Mouse (Mus musculus) neural tube, embryonic 14.5 days (tissue): ENCODE data around the gene Gm37240. TPM values are rescaled to one million over a fixed set of nuclear protein-coding genes. Genes with fewer than 3 reads are reported as not detected.

ENCODE experiments used
- ATAC-seq: fragments of 200-750 bp; cut with Nextera tagmentation; 2 replicates; pipeline ENCODE4 v1.8.0; 2017; ENCODE audit warnings: low read depth, mild to moderate bottlenecking, moderate TSS enrichment, moderate library complexity
- H3K27ac ChIP-seq: fragments of 300-500 bp; sonication (generic); 2 replicates; pipeline ENCODE4 v1.5.1; 2014; ENCODE audit warnings: low read depth, mild to moderate bottlenecking, control low read depth, low read length, moderate library complexity, mixed read lengths
- H3K27me3 ChIP-seq: fragments of 300-500 bp; sonication (generic); 2 replicates; pipeline ENCODE4 v1.6.1; 2014; ENCODE audit warnings: low read length; ENCODE audit not compliant: control insufficient read depth, insufficient read depth
- H3K36me3 ChIP-seq: fragments of 300-500 bp; sonication (generic); 2 replicates; pipeline ENCODE4 v1.6.1; 2014; ENCODE audit warnings: low read length, mixed read lengths; ENCODE audit not compliant: control insufficient read depth, insufficient read depth
- H3K4me1 ChIP-seq: fragments of 300-500 bp; sonication (generic); 2 replicates; pipeline ENCODE4 v1.6.1; 2014; ENCODE audit warnings: low read length; ENCODE audit not compliant: control insufficient read depth, insufficient read depth
- H3K4me2 ChIP-seq: fragments of 300-500 bp; sonication (generic); 2 replicates; pipeline ENCODE4 v1.6.1; 2014; ENCODE audit warnings: mild to moderate bottlenecking, low read depth, low read length, control low read depth
- H3K4me3 ChIP-seq: fragments of 300-500 bp; sonication (generic); 2 replicates; pipeline ENCODE4 v1.5.1; 2014; ENCODE audit warnings: low read depth, low read length, control low read depth, mixed read lengths
- H3K9ac ChIP-seq: fragments of 300-500 bp; sonication (generic); replicated peaks from 2 replicates; pipeline ENCODE4 v1.6.1; 2014; ENCODE audit warnings: low read depth, mild to moderate bottlenecking, control low read depth, low read length, mixed read lengths
- H3K9me3 ChIP-seq: fragments of 300-500 bp; sonication (generic); 2 replicates; pipeline ENCODE4 v1.6.1; 2016; ENCODE audit warnings: low read length; ENCODE audit not compliant: control insufficient read depth
- WGBS: fragments of 180-500 bp; shearing (Covaris S2); extraction: QIAGEN DNeasy Blood & Tissue Kit; methylation state at CpG from one replicate; pipeline ENCODE4 v1.1.7; 2014; 5-methylcytosine and 5-hydroxymethylcytosine counted together
- polyA plus RNA-seq: library from polyadenylated mRNA; unstranded; fragments of >200 nt; fragmentation: Nextera tagmentation; extraction: Ambion mirVana; gene quantifications from 2 replicates; pipeline ENCODE4 v1.2.1, GENCODE M21; 2014

The Gm37240 gene
- polyA plus RNA-seq, 1 experiment from 2014 or later = not detected

DNA sequence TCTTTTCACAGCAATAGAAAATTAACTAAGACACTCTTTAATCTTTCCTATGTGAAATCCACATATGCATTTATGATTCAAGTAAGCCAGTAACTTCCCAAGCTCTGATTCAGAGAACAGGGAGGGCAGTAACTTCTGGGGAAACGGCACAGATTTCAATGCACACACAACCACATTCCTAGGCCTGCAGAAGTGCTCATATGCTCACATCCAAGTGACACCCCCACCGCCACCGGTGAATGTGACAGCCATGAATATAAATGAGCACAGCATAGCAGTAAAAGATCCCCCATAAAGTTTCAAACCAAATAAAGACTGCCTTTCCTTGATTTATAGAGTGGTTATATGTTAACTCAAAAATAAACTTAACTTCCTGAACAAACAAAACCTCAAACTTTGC is 641.2 kb downstream of the Gm37240 start:
- 73% methylated on average over 3 of the region's 3 CpGs for WGBS
- no peaks in the 10 kb centered on the region for H3K36me3 ChIP-seq
- H3K9ac ChIP-seq = no peak overlapping the region
- H3K4me3 ChIP-seq = no peak overlapping the region
- H3K4me2 ChIP-seq = no peak overlapping the region
- H3K9me3 ChIP-seq = no peaks in the 10 kb centered on the region
- H3K27me3 ChIP-seq = no peaks in the 10 kb centered on the region
- H3K4me1 ChIP-seq = no peaks in the 10 kb centered on the region
- no peak for ATAC-seq
- H3K27ac ChIP-seq = no peak overlapping the region

DNA sequence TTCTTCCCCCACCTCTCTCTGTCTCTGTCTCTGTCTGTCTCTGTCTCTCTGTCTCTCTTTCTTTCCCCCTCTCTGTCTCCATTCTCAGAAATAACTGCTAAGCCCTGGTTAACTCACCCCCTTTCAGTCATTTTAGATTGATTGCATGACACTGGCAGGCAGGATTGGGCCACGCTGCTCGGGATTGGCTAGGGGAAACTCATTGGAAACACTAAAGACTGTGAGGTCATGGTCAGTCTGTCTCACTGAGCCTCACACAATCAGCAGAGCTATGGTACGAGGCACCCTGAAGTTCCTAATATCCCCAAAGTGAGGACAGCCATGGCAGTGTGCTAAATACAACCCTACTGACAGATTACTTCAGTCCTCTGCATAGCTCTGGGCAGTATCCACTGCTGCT is 650.8 kb downstream of the Gm37240 start:
- Histone ChIP-seq H3K9ac (no peak overlapping the region), H3K4me1 (no peaks in the 10 kb centered on the region), H3K9me3 (no peaks in the 10 kb centered on the region), H3K4me3 (no peak overlapping the region), H3K4me2 (no peak overlapping the region), H3K27ac (no peak overlapping the region), H3K36me3 (no peaks in the 10 kb centered on the region), H3K27me3 (no peaks in the 10 kb centered on the region)
- 49% methylated on average over 3 of the region's 3 CpGs for WGBS
- ATAC-seq = no peak

DNA sequence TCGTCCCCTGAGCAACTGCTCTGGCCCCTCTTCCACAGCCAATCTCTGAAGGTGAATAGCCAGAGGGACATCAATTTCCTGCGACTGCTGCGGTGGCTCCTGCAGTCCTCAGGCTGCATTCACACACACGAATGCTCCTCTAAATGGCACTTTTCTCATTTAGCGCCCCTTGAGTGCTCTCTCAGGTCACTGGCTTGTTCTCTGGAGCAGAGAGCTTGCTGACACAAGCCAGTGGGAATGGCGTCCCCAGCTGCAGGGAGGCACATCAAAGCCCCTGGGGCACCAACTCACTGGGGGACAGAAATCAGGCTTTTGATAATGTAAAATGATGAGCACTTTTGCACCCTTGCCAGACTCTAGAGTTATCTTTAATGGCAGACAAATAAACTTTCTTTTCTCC is 654.5 kb downstream of the Gm37240 start:
- Histone ChIP-seq H3K27me3 (no peaks in the 10 kb centered on the region), H3K36me3 (no peaks in the 10 kb centered on the region), H3K9ac (no peak overlapping the region), H3K4me1 (no peaks in the 10 kb centered on the region), H3K4me3 (no peak overlapping the region), H3K4me2 (no peak overlapping the region), H3K9me3 (no peaks in the 10 kb centered on the region), H3K27ac (no peak overlapping the region)
- 24% methylated on average over 6 of the region's 6 CpGs for WGBS
- ATAC-seq = no peak

DNA sequence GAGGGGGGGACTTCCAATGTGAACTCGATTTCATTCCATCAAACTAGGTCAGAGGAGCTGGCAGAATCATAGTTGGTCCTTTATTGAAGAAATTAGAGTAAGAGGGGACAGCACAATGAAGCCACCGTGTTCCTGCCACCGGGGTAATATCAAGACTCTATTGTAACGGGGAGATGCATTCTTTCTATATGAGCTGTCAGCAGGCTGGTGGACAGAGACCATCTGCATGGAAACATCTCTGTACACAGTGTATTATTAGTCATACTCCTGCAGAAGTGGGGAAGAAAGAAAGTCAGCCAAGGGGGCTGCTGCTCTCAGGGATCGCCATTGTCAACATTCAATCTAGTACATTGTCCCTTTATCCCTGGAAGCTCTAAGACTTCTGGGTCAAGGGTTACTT is 665.3 kb downstream of the Gm37240 start:
- H3K9me3 ChIP-seq = no peaks in the 10 kb centered on the region
- H3K27ac ChIP-seq = no peak overlapping the region
- no peak overlapping the region for H3K9ac ChIP-seq
- H3K4me2 ChIP-seq = no peak overlapping the region
- no peaks in the 10 kb centered on the region for H3K27me3 ChIP-seq
- no peaks in the 10 kb centered on the region for H3K4me1 ChIP-seq
- ATAC-seq = no peak
- no peak overlapping the region for H3K4me3 ChIP-seq
- H3K36me3 ChIP-seq = no peaks in the 10 kb centered on the region
- whole genome bisulfite sequencing = 88% methylated on average over 5 of the region's 5 CpGs

DNA sequence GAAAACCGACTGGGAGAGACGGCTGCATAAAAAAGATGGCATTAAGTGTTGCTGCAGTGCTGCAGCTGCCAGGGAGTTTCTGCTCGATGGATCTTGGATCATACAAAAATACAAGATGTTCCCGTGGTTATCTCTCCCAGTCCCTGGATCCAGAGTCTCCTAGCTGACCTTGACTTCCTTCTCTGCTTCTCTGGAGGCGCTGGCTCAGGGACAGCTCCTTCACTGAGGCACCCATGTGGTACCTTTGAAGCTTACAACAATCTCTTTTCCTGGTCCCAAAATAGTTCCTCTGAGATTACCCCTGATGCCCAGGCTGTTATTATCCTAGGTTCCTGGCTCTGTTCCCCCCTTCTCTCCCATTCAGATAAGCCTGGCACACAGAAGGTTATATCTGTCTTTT is 672.4 kb downstream of the Gm37240 start:
- Histone ChIP-seq H3K9ac (no peak overlapping the region), H3K9me3 (no peaks in the 10 kb centered on the region), H3K4me2 (no peak overlapping the region), H3K4me3 (no peak overlapping the region), H3K27ac (no peak overlapping the region), H3K36me3 (no peaks in the 10 kb centered on the region), H3K4me1 (no peaks in the 10 kb centered on the region), H3K27me3 (no peaks in the 10 kb centered on the region)
- 89% methylated on average over 5 of the region's 5 CpGs for WGBS
- ATAC-seq = no peak

DNA sequence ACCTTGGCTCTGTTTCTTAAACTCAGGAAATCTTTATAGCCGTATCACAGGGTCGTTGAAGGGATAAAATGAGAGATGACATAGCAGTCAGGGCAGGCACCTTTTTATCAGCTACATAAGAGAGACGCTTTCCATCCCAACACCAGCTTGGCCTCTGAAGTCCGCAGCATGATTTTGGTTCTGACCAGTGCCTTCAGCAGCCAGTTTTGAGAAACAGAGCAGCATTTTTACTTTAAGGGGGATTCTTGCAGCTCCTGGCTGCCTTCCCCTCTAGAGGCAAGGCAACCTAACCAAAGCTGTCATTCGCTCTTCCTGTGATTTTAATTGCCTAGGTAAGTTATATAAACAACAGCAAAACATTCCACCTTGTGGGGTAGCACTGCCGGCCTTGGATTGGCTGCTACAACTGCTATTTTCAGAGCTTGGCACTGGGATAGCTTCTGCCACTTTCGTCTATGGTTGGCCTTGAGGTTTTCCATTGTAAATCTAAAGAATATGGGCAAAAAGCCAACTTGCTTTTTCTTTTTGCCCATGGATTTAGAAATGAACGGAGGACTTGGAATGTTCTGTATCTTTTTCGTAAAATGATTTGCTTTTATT is 674.5 kb downstream of the Gm37240 start:
- H3K27ac ChIP-seq = no peak overlapping the region
- H3K4me3 ChIP-seq = no peak overlapping the region
- WGBS = 82% methylated on average over 9 of the region's 9 CpGs
- H3K4me2 ChIP-seq = no peak overlapping the region
- no peak overlapping the region for H3K9ac ChIP-seq
- no peaks in the 10 kb centered on the region for H3K9me3 ChIP-seq
- no peaks in the 10 kb centered on the region for H3K27me3 ChIP-seq
- H3K4me1 ChIP-seq = no peaks in the 10 kb centered on the region
- ATAC-seq = no peak
- H3K36me3 ChIP-seq = no peaks in the 10 kb centered on the region

DNA sequence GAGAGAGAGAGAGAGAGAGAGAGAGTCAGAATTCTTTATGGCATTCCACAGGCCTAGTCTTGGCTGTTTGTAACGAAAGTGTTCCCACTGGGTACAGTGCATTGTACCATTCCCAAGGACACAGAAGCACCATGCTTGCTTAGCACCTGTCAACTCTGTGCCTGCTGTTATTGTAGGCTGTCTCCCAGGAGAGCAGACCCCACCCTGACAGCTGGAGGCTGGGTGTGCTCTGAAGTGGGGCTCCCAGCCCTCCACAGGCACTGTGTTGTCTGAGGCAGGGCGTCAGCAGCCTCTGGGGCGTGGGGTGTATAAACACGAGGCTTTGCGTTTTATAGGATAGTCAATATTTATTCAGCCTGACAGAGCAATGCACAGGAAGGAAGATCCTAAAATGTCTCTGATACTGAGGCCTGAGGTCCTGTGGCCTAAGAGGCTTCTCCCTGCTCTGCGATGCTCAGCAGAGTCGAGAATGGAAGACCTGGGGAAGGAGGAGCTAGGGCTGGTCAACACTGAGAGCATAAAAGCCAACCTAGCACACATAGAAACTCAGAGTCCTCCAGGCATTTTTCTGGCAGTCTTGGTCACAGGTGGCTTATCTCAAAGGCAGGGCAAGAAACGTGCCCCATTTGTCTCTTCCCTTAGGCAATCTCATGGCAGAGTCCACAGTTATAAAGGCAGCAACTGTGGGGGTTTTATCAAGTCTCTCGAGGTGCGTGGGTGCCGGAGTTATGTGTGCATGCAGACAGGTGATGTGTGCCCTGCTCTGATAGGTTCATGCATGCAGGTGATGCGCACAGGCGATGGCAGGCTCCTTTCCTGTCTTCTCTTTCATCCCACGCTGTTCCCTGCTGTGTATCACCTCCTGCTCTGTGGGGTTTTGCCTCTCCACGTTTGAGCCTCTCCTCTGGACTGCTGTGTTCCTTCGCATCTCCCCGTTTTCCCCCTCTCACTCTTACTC is 677.2 kb downstream of the Gm37240 start:
- Histone ChIP-seq H3K4me3 (no peak overlapping the region), H3K27ac (no peak overlapping the region), H3K4me1 (no peaks in the 10 kb centered on the region), H3K9me3 (no peaks in the 10 kb centered on the region), H3K9ac (no peak overlapping the region), H3K36me3 (no peaks in the 10 kb centered on the region), H3K27me3 (no peaks in the 10 kb centered on the region), H3K4me2 (no peak overlapping the region)
- 72% methylated on average over 17 of the region's 17 CpGs for WGBS
- ATAC-seq = no peak

DNA sequence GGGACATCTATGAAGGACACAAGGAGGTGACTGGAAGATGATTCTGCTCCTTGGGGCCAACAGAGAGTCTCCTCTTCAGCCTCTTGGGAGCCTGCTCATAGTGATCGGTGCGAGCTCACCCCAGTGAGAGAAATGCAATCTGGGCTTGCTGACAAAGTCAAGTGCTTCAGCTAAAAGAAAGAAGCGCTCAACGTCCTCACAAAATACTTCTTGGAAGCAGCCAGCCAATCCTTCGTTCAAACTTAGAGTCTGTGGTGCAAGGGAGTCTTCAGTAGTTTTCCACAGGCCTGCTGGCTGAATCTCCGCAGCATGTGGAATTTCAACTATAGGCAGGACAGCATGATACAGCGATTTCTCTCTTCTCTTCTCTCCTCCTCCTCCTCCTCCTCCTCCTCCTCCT is 680.8 kb downstream of the Gm37240 start:
- no peak overlapping the region for H3K9ac ChIP-seq
- H3K4me1 ChIP-seq = 0 out of 2 replicates have a peak, but pooled peaks cover 2% of the 10 kb centered on the region
- no peak for ATAC-seq
- no peak overlapping the region for H3K4me2 ChIP-seq
- H3K27ac ChIP-seq = no peak overlapping the region
- H3K9me3 ChIP-seq = no peaks in the 10 kb centered on the region
- no peaks in the 10 kb centered on the region for H3K27me3 ChIP-seq
- H3K4me3 ChIP-seq = no peak overlapping the region
- no peaks in the 10 kb centered on the region for H3K36me3 ChIP-seq
- 90% methylated on average over 7 of the region's 7 CpGs for WGBS

DNA sequence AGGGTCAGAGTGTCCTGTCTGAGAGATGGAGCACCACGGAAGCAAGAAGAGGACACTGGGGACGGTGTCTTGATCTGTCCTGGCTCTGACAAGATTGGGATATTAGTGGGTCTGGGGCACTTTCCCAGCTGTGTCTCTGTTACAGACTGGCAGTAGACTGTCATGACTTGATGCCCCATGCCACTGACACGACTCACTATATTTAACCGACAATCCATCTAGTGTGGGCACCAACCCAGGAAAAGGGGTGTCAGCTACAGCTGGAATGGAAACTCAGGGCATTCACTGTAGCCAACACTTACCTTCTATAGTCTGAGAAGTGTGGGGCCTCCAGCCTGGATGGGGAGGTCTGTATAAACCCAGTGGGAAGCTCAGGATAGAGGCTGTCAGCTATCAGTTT is 681.4 kb downstream of the Gm37240 start:
- no peak overlapping the region for H3K9ac ChIP-seq

More for the DNA sequence above, 681.4 kb downstream of the Gm37240 start:
- H3K4me1 ChIP-seq = 0 out of 2 replicates have a peak, but pooled peaks cover 2% of the 10 kb centered on the region
- H3K4me2 ChIP-seq = no peak overlapping the region
- H3K36me3 ChIP-seq = no peaks in the 10 kb centered on the region
- no peak overlapping the region for H3K27ac ChIP-seq
- no peak for ATAC-seq
- H3K9me3 ChIP-seq = no peaks in the 10 kb centered on the region
- no peak overlapping the region for H3K4me3 ChIP-seq
- WGBS = 95% methylated on average over 4 of the region's 4 CpGs
- H3K27me3 ChIP-seq = no peaks in the 10 kb centered on the region
